Mouse (Mus musculus) layer of hippocampus, postnatal 10 days (tissue): ENCODE measurements around the gene Rbpms2. TPM values are rescaled to one million over a fixed set of nuclear protein-coding genes. Genes with fewer than 3 reads are reported as not detected.

Experiments
- DNase-seq, 2 experiments: peaks; one replicate each; pipeline ENCODE4 v3.0.0; 2021; ENCODE audit warnings: low spot score in 2 of 2
- total RNA-seq, 2 experiments: library from RNA; stranded (reverse); gene quantifications; 2 replicates each; pipeline ENCODE4 v1.2.3; 2021

Rbpms2 gene
- total RNA-seq, 2 experiments from 2014 or later = 1.9 to 2.4 TPM

- no peak for DNase-seq
Observed at GRCm38 (mm10) chr9:65692466-65692865, 63.0 kb downstream of the Rbpms2 start.

GRCm38 (mm10) chr9:65692959-65693603 is 63.6 kb downstream of the Rbpms2 start:
- DNase-seq = no peak

DNA sequence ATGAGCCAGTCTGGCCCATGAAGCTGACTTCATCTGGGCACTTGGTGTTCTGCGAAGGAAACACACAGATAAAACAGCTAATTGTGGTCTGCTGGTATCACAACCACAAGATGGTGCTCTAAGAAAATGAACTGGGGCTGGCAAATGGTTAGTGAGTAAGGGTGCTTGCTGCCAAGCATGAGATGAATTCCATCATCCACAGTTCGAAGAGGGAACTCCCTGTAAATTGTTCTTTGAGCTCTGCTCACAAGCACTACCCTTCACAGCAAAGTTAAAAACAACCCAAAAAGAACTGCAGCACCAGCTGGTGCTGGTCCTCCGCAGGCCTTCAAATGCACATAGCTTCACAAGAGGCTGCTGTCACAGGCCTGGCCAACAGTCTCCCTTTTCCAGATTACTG is 66.2 kb downstream of the Rbpms2 start:
- peak; percentile 56 to 63 for DNase-seq

DNA sequence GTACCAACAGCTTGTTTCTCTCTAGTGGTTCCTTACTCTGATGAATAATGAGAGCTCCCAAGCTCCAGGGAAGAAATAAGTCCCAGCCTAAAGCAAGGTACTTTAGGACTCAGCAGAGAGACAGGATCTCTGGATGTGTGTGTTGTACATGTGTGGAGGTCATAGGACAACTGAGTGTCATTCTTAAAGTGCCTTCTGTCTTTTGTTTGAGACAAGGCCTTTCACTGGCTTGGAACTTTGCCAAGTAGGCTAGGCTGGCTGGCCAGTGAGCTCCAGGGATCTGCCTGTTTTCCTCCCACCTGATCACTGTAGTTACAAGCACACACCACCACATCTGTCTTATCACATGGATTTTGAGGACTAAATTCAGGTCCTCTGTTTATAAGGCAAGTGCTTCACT is 66.9 kb downstream of the Rbpms2 start:
- no peak for DNase-seq

DNA sequence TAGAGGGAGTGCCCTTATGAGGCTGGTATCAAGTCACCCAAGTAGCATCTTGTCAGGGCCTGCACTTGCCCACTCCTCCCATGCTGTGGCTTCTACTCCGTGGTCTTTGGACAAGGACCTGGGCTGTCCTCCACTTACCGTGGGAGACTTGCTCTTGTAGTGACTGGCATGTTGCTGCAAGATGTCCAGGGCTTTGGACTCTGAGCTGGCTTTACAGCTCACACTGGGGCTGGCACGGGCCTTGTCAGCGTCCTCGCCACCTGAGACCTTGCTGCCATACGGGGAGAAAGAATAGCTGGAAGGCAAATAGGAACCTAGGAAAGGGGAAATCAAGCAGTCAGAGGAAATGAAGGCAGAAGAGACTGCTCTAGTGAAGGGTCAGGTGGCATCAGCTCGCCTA is 67.9 kb downstream of the Rbpms2 start:
- no peak for DNase-seq

DNA sequence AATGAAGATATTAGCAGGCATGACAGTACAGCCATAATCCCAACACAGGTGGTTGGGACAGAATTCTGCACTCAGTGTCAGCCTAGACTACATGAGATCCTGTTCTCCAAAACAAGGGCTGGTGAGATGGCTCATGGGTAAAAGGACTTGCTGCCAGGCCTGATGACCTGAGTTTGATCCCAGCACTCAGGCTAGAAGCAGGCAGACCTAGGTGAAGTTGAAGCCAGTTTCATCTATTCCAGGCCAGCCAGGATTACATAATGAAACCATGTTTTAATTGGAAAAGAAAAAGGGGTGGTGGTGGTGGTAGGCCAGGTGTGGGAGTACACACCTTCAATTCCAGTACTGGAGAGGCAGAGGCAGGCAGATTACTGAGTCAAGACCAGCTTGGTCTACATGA is 68.5 kb downstream of the Rbpms2 start:
- DNase-seq = no peak

DNA sequence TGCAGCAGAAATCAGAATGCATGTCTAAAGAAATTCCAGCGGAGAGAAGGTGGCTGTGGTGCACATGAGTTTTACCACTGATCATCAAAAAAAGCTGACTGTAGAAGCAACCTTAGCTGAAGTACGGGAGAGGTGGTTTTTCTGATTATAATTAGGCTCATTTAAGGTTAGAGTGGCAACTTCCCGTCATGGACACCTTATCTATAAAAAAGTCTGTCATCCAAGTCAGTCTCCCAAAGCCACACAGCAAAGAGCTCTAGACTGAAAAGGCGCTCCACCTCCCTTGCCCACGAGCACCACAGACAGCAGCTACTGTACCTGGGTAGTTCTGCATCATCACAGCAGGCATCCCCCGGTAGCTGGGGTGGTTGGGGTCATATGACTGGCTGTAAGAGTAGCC is 71.1 kb downstream of the Rbpms2 start:
- DNase-seq = no peak

DNA sequence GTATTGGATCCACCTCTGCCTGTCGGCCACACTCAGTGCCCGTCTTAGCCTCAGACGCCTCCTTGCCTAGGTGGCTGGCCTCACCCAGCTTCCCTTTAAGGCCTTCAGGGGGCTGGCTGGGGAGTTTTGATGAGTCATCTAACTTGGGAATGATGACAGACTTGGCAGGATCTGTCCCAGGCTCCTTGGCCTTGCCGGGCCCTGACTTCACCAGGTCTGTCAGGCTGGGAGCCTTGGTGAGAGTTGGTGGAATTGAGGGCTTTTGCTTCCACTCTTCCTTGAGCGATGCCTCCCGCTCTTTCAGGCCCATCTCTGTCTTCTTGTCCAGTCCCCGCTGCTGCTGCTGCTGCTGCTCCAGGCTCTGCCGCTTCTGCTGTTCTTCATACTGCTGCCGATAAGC is 72.8 kb downstream of the Rbpms2 start:
- DNase-seq = no peak

GRCm38 (mm10) chr9:65703241-65703640 is 73.8 kb downstream of the Rbpms2 start:
- DNase-seq = no peak

- no peak for DNase-seq
Observed at GRCm38 (mm10) chr9:65703926-65704595, 74.6 kb downstream of the Rbpms2 start.

Other genes with a start within 250 kb of the Rbpms2 start
- under 1 TPM; 0.13 to 0.43 TPM for gene Kbtbd13, start 238.0 kb upstream of the Rbpms2 start, total RNA-seq
- gene Rasl12, start 231.1 kb upstream of the Rbpms2 start, total RNA-seq = 1 to 10 TPM; 4.1 to 5.3 TPM
- not detected for gene Slc51b, start 206.7 kb upstream of the Rbpms2 start, total RNA-seq
- gene Mtfmt, start 193.9 kb upstream of the Rbpms2 start, total RNA-seq = 10 to 100 TPM; 19.3 to 21.3 TPM
- 10 to 100 TPM; 27.2 to 34.5 TPM for gene Spg21, start 168.7 kb upstream of the Rbpms2 start, total RNA-seq
- 1 to 10 TPM; 1.5 to 2.0 TPM for gene Ankdd1a, start 109.5 kb upstream of the Rbpms2 start, total RNA-seq
- 1 to 10 TPM; 5.6 to 8.4 TPM for gene Plekho2, start 49.6 kb upstream of the Rbpms2 start, total RNA-seq
- gene Pif1, start 42.5 kb upstream of the Rbpms2 start, total RNA-seq = 1 to 10 TPM; 1.1 to 1.4 TPM
- 100 to 1,000 TPM; 202 to 214 TPM for gene Oaz2, start 38.4 kb downstream of the Rbpms2 start, total RNA-seq
- gene Zfp609, start 197.9 kb downstream of the Rbpms2 start, total RNA-seq = 10 to 100 TPM; 49.1 to 51.0 TPM